Mouse (Mus musculus): ENCODE data around the gene Smc1a.

The Smc1a gene

GRCm38 (mm10) chrX:152016151-152017145, at the start of gene Smc1a, which contains the start of gene Ribc1:
Gene Smc1a, plus strand, starts transcription at chrX:152016428.
Gene Ribc1, minus strand, starts transcription at chrX:152016295.
- no peaks in the 10 kb centered on the region for H3K9me3 ChIP-seq (ENCODE audit: low read length)
- H3K27me3 ChIP-seq (ENCODE audit: insufficient read depth, low read length) = no peaks in the 10 kb centered on the region
- peaks cover 4% of the 10 kb centered on the region; the same call in 1 of the 2 replicates for H3K36me3 ChIP-seq (ENCODE audit: insufficient read depth, low read length)
- peaks cover 16% of the 10 kb centered on the region for H3K4me1 ChIP-seq (replicated peaks; ENCODE audit: low read depth, low read length)
- H3K4me3 ChIP-seq (replicated peaks; ENCODE audit: low read length) = peak within 1 kb of the TSS; percentile 88
- no peak for TF ChIP-seq CTCF (conservative IDR thresholded peaks at IDR 0.05; ENCODE audit: low read length)

DNA sequence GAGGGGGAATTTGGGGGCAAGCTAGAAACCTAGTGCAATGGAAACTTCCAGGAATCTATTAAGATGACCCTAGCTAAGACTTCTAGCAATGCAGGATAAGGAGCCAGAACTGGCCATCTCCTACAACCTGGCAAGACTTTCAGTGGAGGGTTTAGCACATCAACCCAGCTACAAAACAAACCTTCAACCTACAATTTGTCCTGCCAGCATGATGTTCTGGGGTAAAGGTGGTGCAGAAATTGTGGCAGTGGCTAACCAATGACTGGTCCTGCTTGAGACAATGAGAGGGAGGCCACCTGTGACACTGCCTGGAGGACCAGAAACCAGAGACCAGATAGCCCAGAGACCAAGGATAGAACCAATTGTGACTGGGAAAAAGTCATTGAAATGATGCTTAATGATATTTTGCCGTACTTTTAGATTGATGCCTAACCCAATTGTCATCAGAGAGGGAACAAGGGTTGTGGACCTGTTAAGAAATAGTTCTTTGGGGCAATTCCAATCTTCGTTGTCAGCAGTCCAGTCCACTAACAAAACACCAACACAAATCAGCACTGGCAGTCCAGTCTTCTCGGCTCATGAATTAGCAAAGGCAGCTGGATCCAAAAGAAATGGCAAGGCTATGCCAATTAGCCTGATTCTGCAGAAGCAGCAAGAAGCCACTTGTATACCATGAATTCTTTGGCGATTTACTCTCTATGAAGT, 17.1 kb upstream of the Smc1a start:
- peaks cover 11% of the 10 kb centered on the region for H3K36me3 ChIP-seq (ENCODE audit: insufficient read depth, low read length)
- no peak for TF ChIP-seq NANOG (IDR thresholded peaks at IDR 0.05; ENCODE audit: borderline replicate concordance, low read length)
- TF ChIP-seq POU5F1 (IDR thresholded peaks at IDR 0.05; ENCODE audit: borderline replicate concordance, low read length) = no peak
- no peak for TF ChIP-seq CTCF (conservative IDR thresholded peaks at IDR 0.05; ENCODE audit: low read length)
- peaks cover 11% of the 10 kb centered on the region for H3K4me1 ChIP-seq (replicated peaks; ENCODE audit: low read depth, low read length)
- H3K4me3 ChIP-seq (replicated peaks; ENCODE audit: low read length) = no peak overlapping the region
- no peaks in the 10 kb centered on the region for H3K9me3 ChIP-seq (ENCODE audit: low read length)
- H3K27me3 ChIP-seq (ENCODE audit: insufficient read depth, low read length) = no peaks in the 10 kb centered on the region; the same call in 1 of the 2 replicates

DNA sequence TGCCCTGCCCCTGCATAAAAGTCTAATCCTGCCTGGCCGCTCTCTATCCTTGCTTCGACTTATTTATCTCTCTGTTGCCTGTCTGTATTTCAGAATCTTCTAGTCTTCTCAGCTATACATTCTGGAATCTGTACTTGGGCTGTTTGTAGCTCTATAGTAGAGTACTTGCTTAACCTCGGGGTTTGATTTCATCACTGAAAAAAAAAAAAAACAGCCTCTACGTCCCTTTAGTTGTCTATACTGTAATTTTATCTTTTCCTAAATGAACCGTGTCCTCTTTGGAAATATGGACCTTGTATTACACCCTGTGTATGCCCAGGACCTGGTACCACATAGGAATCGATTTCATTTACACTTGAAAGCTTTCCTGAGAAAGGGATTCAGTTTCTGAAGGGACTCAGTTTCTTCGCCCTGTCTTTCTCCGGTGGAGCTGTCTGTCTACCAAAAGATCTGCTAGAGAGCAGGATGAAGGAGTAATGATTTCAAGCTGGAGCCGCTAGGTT, 15.0 kb upstream of the Smc1a start:
- peak overlapping the region; percentile 77 for H3K4me3 ChIP-seq (replicated peaks; ENCODE audit: low read length)
- TF ChIP-seq POU5F1 (IDR thresholded peaks at IDR 0.05; ENCODE audit: borderline replicate concordance, low read length) (no peak), NANOG (IDR thresholded peaks at IDR 0.05; ENCODE audit: borderline replicate concordance, low read length) (no peak), CTCF (conservative IDR thresholded peaks at IDR 0.05; ENCODE audit: low read length) (no peak)
- no peaks in the 10 kb centered on the region for H3K9me3 ChIP-seq (ENCODE audit: low read length)
- H3K36me3 ChIP-seq (ENCODE audit: insufficient read depth, low read length) = peaks cover 31% of the 10 kb centered on the region
- H3K27me3 ChIP-seq (ENCODE audit: insufficient read depth, low read length) = no peaks in the 10 kb centered on the region; the same call in 1 of the 2 replicates
- H3K4me1 ChIP-seq (replicated peaks; ENCODE audit: low read depth, low read length) = peaks cover 11% of the 10 kb centered on the region

- Histone ChIP-seq H3K4me1 (replicated peaks; ENCODE audit: low read depth, low read length) (peaks cover 11% of the 10 kb centered on the region), H3K4me3 (replicated peaks; ENCODE audit: low read length) (peak within 1 kb of the TSS; percentile 77)
- TF ChIP-seq NANOG (IDR thresholded peaks at IDR 0.05; ENCODE audit: borderline replicate concordance, low read length) = no peak
- TF ChIP-seq CTCF (conservative IDR thresholded peaks at IDR 0.05; ENCODE audit: low read length) = no peak
- TF ChIP-seq POU5F1 (IDR thresholded peaks at IDR 0.05; ENCODE audit: borderline replicate concordance, low read length) = no peak
These were observed 14.2 kb upstream of the Smc1a start, which contains the start of gene Hsd17b10 for GRCm38 (mm10) chrX:152001737-152002710. Gene Hsd17b10, plus strand, starts transcription at chrX:152001845.

GRCm38 (mm10) chrX:152002865-152003264, 13.4 kb upstream of the Smc1a start:
- Histone ChIP-seq H3K27me3 (ENCODE audit: insufficient read depth, low read length) (no peaks in the 10 kb centered on the region), H3K9me3 (ENCODE audit: low read length) (no peaks in the 10 kb centered on the region), H3K36me3 (ENCODE audit: insufficient read depth, low read length) (peaks cover 46% of the 10 kb centered on the region), H3K4me1 (replicated peaks; ENCODE audit: low read depth, low read length) (peaks cover 11% of the 10 kb centered on the region), H3K4me3 (replicated peaks; ENCODE audit: low read length) (no peak overlapping the region)
- no peak for TF ChIP-seq POU5F1 (IDR thresholded peaks at IDR 0.05; ENCODE audit: borderline replicate concordance, low read length)
- TF ChIP-seq NANOG (IDR thresholded peaks at IDR 0.05; ENCODE audit: borderline replicate concordance, low read length) = no peak
- no peak for TF ChIP-seq CTCF (conservative IDR thresholded peaks at IDR 0.05; ENCODE audit: low read length)

More at GRCm38 (mm10) chrX:152001737-152002710, 14.2 kb upstream of the Smc1a start, which contains the start of gene Hsd17b10:
- Histone ChIP-seq H3K27me3 (ENCODE audit: insufficient read depth, low read length) (no peaks in the 10 kb centered on the region; the same call in 1 of the 2 replicates), H3K9me3 (ENCODE audit: low read length) (no peaks in the 10 kb centered on the region), H3K36me3 (ENCODE audit: insufficient read depth, low read length) (peaks cover 37% of the 10 kb centered on the region)

DNA sequence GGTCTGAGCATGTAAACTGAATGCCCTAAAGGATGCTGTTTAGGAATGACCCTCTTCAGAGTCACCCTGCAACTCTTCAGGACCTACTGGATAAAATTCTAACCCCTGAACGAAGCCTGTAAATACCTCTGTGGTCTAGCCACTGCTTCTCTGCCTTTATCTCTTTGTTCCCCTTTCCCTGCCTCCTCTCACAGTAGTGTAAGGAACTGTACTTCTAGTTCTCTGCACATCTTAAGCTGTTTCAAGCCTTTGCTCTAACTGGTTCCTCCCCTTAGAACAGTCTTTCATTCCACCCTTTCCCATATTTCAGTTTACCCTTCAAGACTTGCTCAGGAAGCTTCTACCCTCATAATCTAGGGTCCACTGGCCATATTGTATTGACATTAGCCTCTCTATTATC, 8.4 kb upstream of the Smc1a start:
- TF ChIP-seq CTCF (conservative IDR thresholded peaks at IDR 0.05; ENCODE audit: low read length) = no peak
- TF ChIP-seq POU5F1 (IDR thresholded peaks at IDR 0.05; ENCODE audit: borderline replicate concordance, low read length) = no peak
- no peak for TF ChIP-seq NANOG (IDR thresholded peaks at IDR 0.05; ENCODE audit: borderline replicate concordance, low read length)
- Histone ChIP-seq H3K27me3 (ENCODE audit: insufficient read depth, low read length) (no peaks in the 10 kb centered on the region), H3K4me3 (replicated peaks; ENCODE audit: low read length) (no peak overlapping the region)

GRCm38 (mm10) chrX:152015752-152016150, 477 bp upstream of the Smc1a start:
- Histone ChIP-seq H3K27me3 (ENCODE audit: insufficient read depth, low read length) (no peaks in the 10 kb centered on the region), H3K4me1 (replicated peaks; ENCODE audit: low read depth, low read length) (peaks cover 16% of the 10 kb centered on the region), H3K4me3 (replicated peaks; ENCODE audit: low read length) (peak overlapping the region; percentile 88), H3K36me3 (ENCODE audit: insufficient read depth, low read length) (peaks cover 4% of the 10 kb centered on the region; the same call in 1 of the 2 replicates), H3K9me3 (ENCODE audit: low read length) (no peaks in the 10 kb centered on the region)
- TF ChIP-seq POU5F1 (IDR thresholded peaks at IDR 0.05; ENCODE audit: borderline replicate concordance, low read length) (no peak), CTCF (conservative IDR thresholded peaks at IDR 0.05; ENCODE audit: low read length) (no peak), NANOG (IDR thresholded peaks at IDR 0.05; ENCODE audit: borderline replicate concordance, low read length) (no peak)

More for the DNA sequence above, 8.4 kb upstream of the Smc1a start:
- H3K4me1 ChIP-seq (replicated peaks; ENCODE audit: low read depth, low read length) = peaks cover 7% of the 10 kb centered on the region
- H3K36me3 ChIP-seq (ENCODE audit: insufficient read depth, low read length) = peaks cover 54% of the 10 kb centered on the region
- H3K9me3 ChIP-seq (ENCODE audit: low read length) = no peaks in the 10 kb centered on the region

All from E14TG2a.4 (cell line).